Mouse (Mus musculus): ENCODE results near the gene Gm34653. TPM values are rescaled to one million over a fixed set of nuclear protein-coding genes. Genes with fewer than 3 reads are reported as not detected.

The Gm34653 gene
- polyA plus RNA-seq, 1 experiment from 2014 or later, result not detected

Other genes starting within 250 kb of the Gm34653 start
- gene Gapvd1, start 77.8 kb upstream of the Gm34653 start, polyA plus RNA-seq (2014; fragmentation: Nextera tagmentation; extraction: Ambion mirVana), result 66.2 and 69.5 TPM in 2 replicates
- gene Hspa5, start 61.0 kb upstream of the Gm34653 start, polyA plus RNA-seq (2014; fragmentation: Nextera tagmentation; extraction: Ambion mirVana), result 545 and 663 TPM in 2 replicates
- 25.5 and 26.7 TPM in 2 replicates for gene Rabepk, start 33.1 kb upstream of the Gm34653 start, polyA plus RNA-seq (2014; fragmentation: Nextera tagmentation; extraction: Ambion mirVana)
- 51.0 and 65.8 TPM in 2 replicates for gene Fbxw2, start 6.7 kb upstream of the Gm34653 start, polyA plus RNA-seq (2014; fragmentation: Nextera tagmentation; extraction: Ambion mirVana)
- 0.20 and 0.24 TPM in 2 replicates for gene Cutal, start 41.4 kb downstream of the Gm34653 start, polyA plus RNA-seq (2014; fragmentation: Nextera tagmentation; extraction: Ambion mirVana)
- gene Psmd5, start 42.0 kb downstream of the Gm34653 start, polyA plus RNA-seq (2014; fragmentation: Nextera tagmentation; extraction: Ambion mirVana), result 59.2 and 62.2 TPM in 2 replicates
- gene Phf19, start 81.0 kb downstream of the Gm34653 start, polyA plus RNA-seq (2014; fragmentation: Nextera tagmentation; extraction: Ambion mirVana), result 3.0 and 3.1 TPM in 2 replicates
- gene Traf1, start 128.8 kb downstream of the Gm34653 start, polyA plus RNA-seq (2014; fragmentation: Nextera tagmentation; extraction: Ambion mirVana), result 1.8 and 2.0 TPM in 2 replicates
- gene Hc, start 228.4 kb downstream of the Gm34653 start, polyA plus RNA-seq (2014; fragmentation: Nextera tagmentation; extraction: Ambion mirVana), result 0.05 TPM in 1 of 2 replicates, not detected in the other